Mouse (Mus musculus): ENCODE data around the gene Pcgf1. TPM values are rescaled to one million over a fixed set of nuclear protein-coding genes. Genes with fewer than 3 reads are reported as not detected.

Pcgf1 gene
- polyA plus RNA-seq, 1 experiment: 16.5 TPM

DNA sequence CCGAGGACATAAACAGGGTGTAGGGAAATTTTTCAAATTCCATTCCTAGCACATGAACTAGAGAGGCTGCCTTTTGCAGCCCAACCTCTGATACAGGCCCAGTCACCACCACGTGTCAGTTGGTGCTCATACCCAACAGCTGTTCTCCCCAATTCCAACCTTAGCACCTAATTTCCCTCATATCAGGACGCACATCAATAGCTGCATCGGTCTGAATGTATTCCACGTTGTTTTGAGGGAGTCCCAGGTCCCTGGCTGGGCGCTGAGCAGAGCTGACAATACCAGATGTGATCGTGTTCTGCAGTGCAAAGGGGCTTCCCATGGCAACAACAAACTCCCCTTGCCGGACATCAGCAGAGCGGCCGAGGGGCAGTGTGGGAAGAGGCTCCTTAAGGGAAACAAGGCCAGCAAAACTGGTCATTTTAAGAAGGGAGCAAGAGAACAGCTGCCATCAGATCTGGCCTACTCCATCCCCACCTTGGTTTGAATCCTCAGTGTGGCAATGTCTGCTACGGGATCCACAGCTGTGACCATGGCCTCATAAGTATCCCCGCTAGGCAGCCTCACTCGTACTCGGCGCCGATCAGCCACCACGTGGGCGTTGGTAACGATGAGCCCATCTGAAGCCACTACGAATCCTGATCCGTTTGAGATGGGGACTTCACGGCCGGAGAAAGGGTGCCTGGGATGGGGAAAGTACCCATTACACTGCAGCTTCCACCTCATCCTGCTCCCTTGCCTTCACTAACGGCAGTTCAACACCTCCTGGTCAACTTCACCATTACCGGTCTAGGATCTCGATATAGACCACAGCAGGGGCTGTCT, 24.3 kb upstream of the Pcgf1 start:
- Histone ChIP-seq H3K4me1 (ENCODE audit: control insufficient read depth, insufficient read depth, insufficient read length, low read length) (peaks cover 6% of the 10 kb centered on the region), H3K27ac (replicated peaks; ENCODE audit: low read depth, low read length) (peak overlapping the region; percentile 2; the same call in 1 of the 2 replicates), H3K4me3 (ENCODE audit: insufficient read depth, low read depth, low read length) (peak overlapping the region; percentile 82)

DNA sequence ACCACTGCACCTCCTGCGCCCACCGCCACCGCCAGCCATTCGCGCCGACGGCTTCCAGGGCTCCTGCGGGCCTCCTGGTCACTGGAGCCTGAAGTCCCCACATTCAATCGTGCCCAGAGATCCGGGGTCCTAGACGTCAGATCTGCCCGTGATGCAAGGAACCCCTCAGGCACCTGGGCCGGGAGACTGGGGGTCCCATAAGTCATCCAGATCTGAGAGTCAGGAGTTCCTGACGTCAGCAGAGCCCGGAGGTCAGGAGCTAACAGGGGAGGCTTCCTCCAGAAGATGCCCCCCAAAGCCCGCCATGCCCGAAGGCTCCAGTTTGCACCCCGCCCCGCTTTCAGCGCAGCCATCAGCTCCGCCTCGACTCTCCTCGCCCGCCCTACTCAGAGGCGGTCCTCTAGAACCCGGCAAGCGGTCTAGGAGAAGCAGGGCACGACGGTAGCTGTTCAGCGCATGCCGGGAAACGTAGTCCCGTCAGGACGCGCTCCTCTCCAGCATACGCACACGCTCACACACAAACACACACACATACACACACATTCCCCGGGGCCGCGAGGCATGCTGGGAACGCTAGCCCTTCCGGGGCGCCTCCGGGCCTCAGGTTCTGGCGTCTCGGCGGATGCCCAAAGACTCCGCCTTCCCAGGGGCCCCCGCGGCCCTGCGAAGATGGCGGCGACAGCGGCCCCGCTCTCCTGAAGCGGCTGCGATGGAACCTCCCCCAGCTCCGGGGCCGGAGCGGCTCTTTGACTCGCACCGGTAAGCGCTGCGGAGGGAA, 23.4 kb upstream of the Pcgf1 start, which contains the start of gene Aup1:
Aup1 (plus strand) TSS at position 448 of the 778 bp plus-strand sequence.
- H3K4me3 ChIP-seq (ENCODE audit: insufficient read depth, low read depth, low read length): peak within 1 kb of the TSS; percentile 82
- H3K4me1 ChIP-seq (ENCODE audit: control insufficient read depth, insufficient read depth, insufficient read length, low read length): peaks cover 6% of the 10 kb centered on the region
- H3K27ac ChIP-seq (replicated peaks; ENCODE audit: low read depth, low read length): peak within 1 kb of the TSS; percentile 63

DNA sequence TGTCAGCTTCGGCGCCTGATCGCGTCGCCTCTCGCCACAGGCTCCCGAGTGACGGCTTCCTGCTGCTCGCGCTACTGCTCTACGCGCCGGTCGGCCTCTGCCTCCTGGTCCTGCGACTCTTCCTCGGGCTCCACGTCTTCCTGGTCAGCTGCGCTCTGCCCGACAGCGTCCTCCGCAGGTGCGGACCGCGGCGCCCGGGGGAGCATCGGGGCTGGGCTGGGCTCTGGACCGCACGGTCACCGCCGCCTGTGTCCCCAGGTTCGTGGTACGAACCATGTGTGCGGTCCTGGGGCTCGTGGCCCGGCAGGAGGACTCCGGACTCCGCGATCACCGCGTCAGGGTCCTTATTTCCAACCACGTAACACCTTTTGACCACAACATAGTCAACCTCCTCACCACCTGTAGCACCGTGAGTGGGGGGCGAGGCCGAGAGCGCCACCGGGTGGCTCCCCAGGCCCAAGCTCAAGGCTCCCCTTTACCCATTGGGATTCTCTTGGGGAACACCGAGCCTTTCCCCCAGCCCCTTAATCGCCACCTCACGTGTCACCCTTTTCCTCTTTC, 22.7 kb upstream of the Pcgf1 start, which contains the start of gene Htra2:
Htra2 (minus strand) TSS at position 403 of the 561 bp plus-strand sequence.
- H3K4me3 ChIP-seq (ENCODE audit: insufficient read depth, low read depth, low read length): peak within 1 kb of the TSS; percentile 82
- peak within 1 kb of the TSS; percentile 63 for H3K27ac ChIP-seq (replicated peaks; ENCODE audit: low read depth, low read length)
- H3K4me1 ChIP-seq (ENCODE audit: control insufficient read depth, insufficient read depth, insufficient read length, low read length): peaks cover 6% of the 10 kb centered on the region

DNA sequence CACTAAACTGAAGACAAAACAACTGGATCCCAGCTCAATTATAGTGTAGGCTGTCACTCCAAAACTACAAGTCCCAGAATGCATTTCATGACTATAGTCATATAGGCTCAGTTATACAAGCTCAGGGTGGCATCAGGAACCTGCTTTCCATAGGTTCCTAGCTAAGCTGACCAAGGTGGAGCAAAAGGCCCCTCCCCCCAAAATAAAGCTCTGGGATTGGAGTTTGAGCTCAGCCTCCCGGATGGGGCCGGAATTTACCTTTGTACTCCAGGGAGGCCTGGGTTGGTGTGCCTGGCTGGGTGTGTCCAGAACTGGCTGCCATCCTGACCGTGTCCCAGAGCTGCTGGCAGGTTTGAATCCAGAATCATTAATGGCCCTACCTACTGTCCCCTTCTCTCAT, 19.9 kb upstream of the Pcgf1 start, which contains the start of gene Dqx1:
Dqx1 (plus strand) TSS at position 55 of the 400 bp plus-strand sequence.
- no peak within 1 kb of the TSS for H3K27ac ChIP-seq (replicated peaks; ENCODE audit: low read depth, low read length)
- H3K4me3 ChIP-seq (ENCODE audit: insufficient read depth, low read depth, low read length): no peak within 1 kb of the TSS
- peaks cover 6% of the 10 kb centered on the region for H3K4me1 ChIP-seq (ENCODE audit: control insufficient read depth, insufficient read depth, insufficient read length, low read length)

DNA sequence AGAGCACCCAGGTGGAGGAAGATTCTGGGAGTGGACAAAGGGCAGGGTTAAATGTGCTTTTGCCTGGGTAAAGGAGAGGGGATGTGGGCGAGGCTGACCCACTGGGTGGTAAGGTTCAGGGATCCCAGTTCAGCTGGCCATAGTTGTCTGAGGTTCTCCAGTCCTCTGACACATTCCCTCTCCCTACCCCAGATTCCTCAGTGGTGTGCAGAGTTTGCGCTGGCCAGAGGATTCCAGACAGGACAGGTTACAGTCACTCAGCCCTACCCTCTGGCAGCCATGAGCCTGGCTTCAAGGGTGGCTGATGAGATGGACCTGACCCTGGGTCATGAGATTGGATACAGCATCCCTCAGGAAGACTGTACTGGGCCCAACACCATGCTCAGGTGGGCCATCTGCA, 18.9 kb upstream of the Pcgf1 start:
- peaks cover 3% of the 10 kb centered on the region for H3K4me1 ChIP-seq (ENCODE audit: control insufficient read depth, insufficient read depth, insufficient read length, low read length)
- H3K4me3 ChIP-seq (ENCODE audit: insufficient read depth, low read depth, low read length): no peak overlapping the region
- no peak overlapping the region for H3K27ac ChIP-seq (replicated peaks; ENCODE audit: low read depth, low read length)

DNA sequence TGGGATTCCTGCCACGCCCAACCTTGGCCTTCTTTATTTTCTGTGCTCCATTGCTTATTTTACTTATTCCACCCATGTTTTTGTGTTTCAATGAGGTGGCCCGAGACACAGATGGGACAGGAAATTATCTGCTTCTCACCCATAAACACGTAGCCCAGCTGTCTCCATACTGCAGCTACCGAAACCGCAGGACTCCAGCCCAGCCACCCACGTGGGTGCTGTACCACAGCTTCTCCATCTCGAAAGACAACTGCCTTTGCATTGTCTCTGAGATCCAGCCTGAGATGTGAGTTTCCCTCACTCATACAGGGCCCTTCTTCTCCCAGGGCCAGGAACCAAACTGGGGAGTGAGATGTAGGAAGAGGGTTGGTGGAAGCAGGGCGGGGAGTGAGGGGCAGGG, 11.7 kb upstream of the Pcgf1 start:
- Histone ChIP-seq H3K27ac (replicated peaks; ENCODE audit: low read depth, low read length) (no peak overlapping the region), H3K4me1 (ENCODE audit: control insufficient read depth, insufficient read depth, insufficient read length, low read length) (no peaks in the 10 kb centered on the region; the same call in 1 of the 2 replicates)

DNA sequence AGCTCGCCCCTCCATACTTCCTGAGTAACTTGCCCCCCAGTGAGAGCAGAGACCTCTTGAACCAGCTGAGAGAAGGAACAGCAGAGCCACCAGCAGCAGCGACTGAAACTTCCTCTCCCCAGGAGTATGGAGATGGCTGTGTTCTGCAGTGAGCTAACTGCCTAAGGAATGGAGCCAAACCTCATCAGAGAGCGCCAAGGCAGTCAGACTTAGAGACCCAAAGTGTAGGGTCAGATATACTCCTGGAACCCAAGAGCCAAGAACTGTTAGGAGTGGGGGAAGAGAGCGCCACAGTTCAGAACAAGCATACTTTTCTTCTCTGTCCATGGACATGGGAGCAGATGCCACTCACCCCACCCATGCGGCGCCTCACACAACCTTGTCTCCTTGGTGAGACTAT, 11.2 kb upstream of the Pcgf1 start:
- no peak overlapping the region for H3K27ac ChIP-seq (replicated peaks; ENCODE audit: low read depth, low read length)
- H3K4me1 ChIP-seq (ENCODE audit: control insufficient read depth, insufficient read depth, insufficient read length, low read length): no peaks in the 10 kb centered on the region; the same call in 1 of the 2 replicates
- no peak overlapping the region for H3K4me3 ChIP-seq (ENCODE audit: insufficient read depth, low read depth, low read length)

More for the DNA sequence above, 11.7 kb upstream of the Pcgf1 start:
- H3K4me3 ChIP-seq (ENCODE audit: insufficient read depth, low read depth, low read length): no peak overlapping the region

DNA sequence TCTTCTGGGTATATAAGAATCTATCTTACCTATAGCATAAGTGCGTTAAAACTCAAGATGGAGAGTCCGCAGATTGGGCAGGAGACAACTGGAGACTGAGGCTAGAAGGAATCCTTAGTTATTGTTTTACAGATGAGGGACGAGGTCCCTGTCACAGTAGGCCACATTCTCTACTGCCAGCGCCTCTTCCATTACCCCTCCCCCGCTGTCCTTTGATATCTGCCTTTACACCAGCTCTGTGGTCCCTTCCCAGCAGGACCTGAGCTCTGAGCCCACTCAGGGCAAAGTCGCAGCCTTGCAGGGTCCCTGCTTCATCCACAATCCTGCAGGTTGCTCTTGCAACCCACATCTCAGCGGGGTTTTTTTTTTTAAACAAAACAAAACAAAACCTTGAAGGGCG, 9.4 kb upstream of the Pcgf1 start:
- no peak overlapping the region for H3K4me3 ChIP-seq (ENCODE audit: insufficient read depth, low read depth, low read length)
- H3K27ac ChIP-seq (replicated peaks; ENCODE audit: low read depth, low read length): no peak overlapping the region
- H3K4me1 ChIP-seq (ENCODE audit: control insufficient read depth, insufficient read depth, insufficient read length, low read length): no peaks in the 10 kb centered on the region; the same call in 1 of the 2 replicates

DNA sequence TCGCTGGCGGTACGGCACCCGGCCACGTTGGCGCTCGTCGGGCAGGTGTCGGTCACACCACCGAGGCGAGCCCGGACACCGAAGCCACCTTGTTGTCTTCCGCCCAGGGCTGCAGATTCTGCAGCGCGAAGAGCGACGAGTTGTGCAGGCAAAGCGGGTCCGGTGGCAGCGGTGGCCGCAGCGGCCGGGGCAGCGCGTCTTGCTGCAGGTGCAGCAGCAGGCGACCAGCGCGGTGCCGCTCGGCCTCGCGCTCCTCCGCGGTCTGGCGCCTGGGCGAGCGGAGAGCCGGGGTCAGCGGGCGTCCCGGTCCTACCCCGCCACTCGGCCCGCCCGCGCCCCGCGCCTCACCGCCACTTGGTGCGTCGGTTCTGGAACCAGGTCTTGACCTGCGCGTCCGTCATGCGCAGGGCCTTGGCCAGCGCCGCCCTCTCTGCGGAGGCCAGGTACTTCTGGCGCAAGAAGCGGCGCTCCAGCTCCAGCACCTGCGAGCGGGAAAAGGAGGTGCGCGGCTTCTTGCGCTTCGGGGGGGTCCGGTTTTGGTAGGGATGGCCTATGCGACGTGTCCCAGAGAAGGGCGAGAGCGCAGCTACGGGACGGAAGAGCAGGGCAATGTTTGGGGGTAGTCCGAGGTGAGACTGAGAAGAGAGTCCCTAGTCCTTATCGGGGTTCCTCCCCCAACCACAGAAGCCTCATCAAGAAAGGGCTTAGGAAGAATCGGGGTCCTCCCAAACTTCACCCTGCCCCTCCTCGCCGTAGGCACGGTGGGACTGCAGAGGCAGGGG, 8.8 kb upstream of the Pcgf1 start:
- Histone ChIP-seq H3K4me1 (ENCODE audit: control insufficient read depth, insufficient read depth, insufficient read length, low read length) (no peaks in the 10 kb centered on the region; the same call in 1 of the 2 replicates), H3K4me3 (ENCODE audit: insufficient read depth, low read depth, low read length) (peak overlapping the region; percentile 28), H3K27ac (replicated peaks; ENCODE audit: low read depth, low read length) (no peak overlapping the region)

DNA sequence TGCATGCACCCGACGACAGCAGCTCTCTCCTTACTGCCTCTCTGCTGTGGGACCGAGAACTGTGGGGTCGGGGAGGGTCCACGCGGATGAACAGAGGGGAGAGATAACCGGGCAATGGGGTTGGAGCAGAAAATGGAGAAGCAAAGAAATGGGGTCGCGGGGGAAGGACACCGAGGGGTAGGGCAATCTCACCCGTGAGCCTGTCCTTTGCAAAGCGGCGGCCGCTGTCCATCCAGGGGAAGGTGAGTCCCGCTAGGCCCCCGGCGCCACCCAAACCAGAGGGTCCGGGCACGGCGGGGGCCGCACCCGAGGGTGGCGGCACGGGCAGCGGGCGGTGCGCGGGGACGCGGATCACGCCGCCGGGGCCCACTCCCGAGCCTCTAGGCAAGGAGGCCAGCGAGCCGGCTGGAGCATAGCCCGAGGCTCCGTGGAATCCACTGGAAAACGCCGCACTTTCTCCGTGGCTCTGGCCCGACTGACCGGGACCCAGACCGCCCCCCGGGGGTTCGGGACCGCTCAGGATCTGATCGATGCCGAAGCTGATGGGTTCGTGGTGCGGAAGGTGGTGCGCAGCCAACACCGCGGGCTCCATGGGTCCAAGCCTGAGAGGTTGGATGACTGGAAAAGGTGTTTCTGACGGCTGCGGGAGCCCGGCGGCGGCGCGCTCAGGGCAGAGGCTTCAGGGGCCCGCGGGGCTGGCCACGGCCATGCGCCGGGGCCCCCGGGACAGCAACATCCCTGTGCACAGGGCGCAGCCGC, 8.0 kb upstream of the Pcgf1 start:
- H3K4me1 ChIP-seq (ENCODE audit: control insufficient read depth, insufficient read depth, insufficient read length, low read length): no peaks in the 10 kb centered on the region; the same call in 1 of the 2 replicates
- no peak overlapping the region for H3K27ac ChIP-seq (replicated peaks; ENCODE audit: low read depth, low read length)
- H3K4me3 ChIP-seq (ENCODE audit: insufficient read depth, low read depth, low read length): peak overlapping the region; percentile 28

DNA sequence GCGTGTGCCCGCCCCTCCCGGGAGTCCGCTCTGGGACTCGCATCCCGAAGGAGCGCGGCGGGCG, 7.6 kb upstream of the Pcgf1 start, which contains the start of gene Tlx2:
Tlx2 (minus strand) TSS at position 47 of the 64 bp plus-strand sequence.
- peak within 1 kb of the TSS; percentile 28 for H3K4me3 ChIP-seq (ENCODE audit: insufficient read depth, low read depth, low read length)
- no peak within 1 kb of the TSS for H3K27ac ChIP-seq (replicated peaks; ENCODE audit: low read depth, low read length)
- H3K4me1 ChIP-seq (ENCODE audit: control insufficient read depth, insufficient read depth, insufficient read length, low read length): no peaks in the 10 kb centered on the region; the same call in 1 of the 2 replicates

DNA sequence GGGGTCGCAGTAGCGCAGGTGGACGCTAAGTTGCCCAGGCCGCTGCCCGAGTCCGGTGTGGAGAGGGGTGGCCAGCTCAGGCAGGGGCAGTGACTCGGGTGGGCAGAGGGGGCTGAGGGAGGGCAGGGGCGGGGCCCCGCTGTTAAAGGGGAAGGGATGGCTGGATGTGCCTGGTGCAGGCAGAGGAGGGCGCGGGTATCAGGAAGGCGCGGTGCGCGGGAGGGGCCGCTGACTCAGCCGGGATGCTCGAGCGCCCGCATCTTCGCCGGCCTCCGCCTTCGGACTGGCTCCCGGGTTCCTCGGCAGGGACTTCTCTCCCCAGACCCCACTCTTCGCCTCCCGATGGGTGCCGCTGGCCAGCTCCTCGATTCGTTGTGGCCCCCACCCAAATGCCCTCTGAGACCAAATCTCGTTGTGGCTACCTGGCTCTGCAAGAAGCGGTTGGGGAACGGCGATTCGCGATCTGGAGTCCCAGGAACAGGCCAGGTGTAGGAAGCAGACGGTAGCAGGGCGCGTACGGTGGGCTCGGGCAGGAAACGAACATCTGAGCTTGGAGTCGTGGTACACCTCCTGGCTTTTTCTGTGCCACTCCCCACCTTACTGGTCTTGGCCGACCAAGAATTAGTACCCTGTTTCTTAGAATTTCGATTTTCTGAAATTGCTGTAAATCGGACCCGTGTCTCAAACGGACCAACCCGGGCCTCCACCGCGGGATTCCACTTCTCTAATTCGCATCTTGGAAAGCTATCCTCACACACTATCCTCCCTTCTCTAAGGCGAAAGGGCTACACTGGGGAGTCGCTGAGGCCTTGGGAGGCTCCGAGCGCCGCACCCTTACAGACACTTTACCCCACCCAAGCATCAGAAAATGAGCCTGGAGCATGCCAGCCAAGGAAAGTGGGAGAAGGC, 7.1 kb upstream of the Pcgf1 start:
- no peaks in the 10 kb centered on the region; the same call in 1 of the 2 replicates for H3K4me1 ChIP-seq (ENCODE audit: control insufficient read depth, insufficient read depth, insufficient read length, low read length)
- no peak overlapping the region for H3K4me3 ChIP-seq (ENCODE audit: insufficient read depth, low read depth, low read length)
- H3K27ac ChIP-seq (replicated peaks; ENCODE audit: low read depth, low read length): no peak overlapping the region

DNA sequence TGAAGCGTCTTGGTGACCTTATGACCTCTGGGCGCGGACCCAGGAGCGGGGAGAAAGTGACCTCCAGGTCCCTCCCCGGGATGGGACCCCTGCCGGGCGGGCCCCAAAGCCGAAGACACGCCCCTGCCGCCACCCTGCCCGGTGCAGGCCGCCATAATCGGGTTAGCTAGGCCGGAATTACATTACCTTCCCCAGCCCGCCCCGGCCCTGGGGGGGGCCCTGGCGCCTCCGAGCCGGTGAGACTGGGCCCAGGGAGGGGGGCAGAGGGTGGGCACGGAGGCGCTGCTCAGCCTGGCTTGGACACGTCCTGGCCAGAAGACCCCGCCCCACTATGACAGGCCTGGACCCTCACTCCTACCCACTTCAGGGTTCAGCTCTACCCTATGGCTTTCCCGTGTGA, 6.4 kb upstream of the Pcgf1 start:
- H3K4me1 ChIP-seq (ENCODE audit: control insufficient read depth, insufficient read depth, insufficient read length, low read length): no peaks in the 10 kb centered on the region; the same call in 1 of the 2 replicates
- H3K27ac ChIP-seq (replicated peaks; ENCODE audit: low read depth, low read length): no peak overlapping the region
- H3K4me3 ChIP-seq (ENCODE audit: insufficient read depth, low read depth, low read length): no peak overlapping the region
